Mouse (Mus musculus) hindbrain, embryonic 11.5 days (tissue): Measurements from ENCODE around the gene Serpinf1. TPM values are rescaled to one million over a fixed set of nuclear protein-coding genes. Genes with fewer than 3 reads are reported as not detected.

ENCODE experiments used
- ATAC-seq: fragments of 200-750 bp; cut with Nextera tagmentation; 2 replicates; pipeline ENCODE4 v1.8.0; 2017; ENCODE audit warnings: mild to moderate bottlenecking, moderate TSS enrichment, moderate library complexity; ENCODE audit not compliant: low FRiP score
- DNase-seq: peaks from one replicate; pipeline ENCODE4 v3.0.0-alpha.2; 2015; ENCODE audit warnings: low spot score
- H3K27ac ChIP-seq: fragments of 300-500 bp; sonication (generic); 2 replicates; pipeline ENCODE4 v1.5.1; 2014; ENCODE audit warnings: mild to moderate bottlenecking, low read depth, low read length
- H3K27me3 ChIP-seq: fragments of 300-500 bp; sonication (generic); 2 replicates; pipeline ENCODE4 v1.6.1; 2014; ENCODE audit warnings: mild to moderate bottlenecking, low read length, moderate library complexity, mixed read lengths; ENCODE audit not compliant: control insufficient read depth, insufficient read depth
- H3K36me3 ChIP-seq: fragments of 300-500 bp; sonication (generic); 2 replicates; pipeline ENCODE4 v1.6.1; 2014; ENCODE audit warnings: mild to moderate bottlenecking, low read length, moderate library complexity, mixed read lengths; ENCODE audit not compliant: control insufficient read depth, insufficient read depth
- H3K4me1 ChIP-seq: fragments of 300-500 bp; sonication (generic); replicated peaks from 2 replicates; pipeline ENCODE4 v1.6.1; 2014; ENCODE audit warnings: low read length, mixed read lengths; ENCODE audit not compliant: control insufficient read depth, insufficient read depth
- H3K4me2 ChIP-seq: fragments of 300-500 bp; sonication (generic); replicated peaks from 2 replicates; pipeline ENCODE4 v1.6.1; 2014; ENCODE audit warnings: mild to moderate bottlenecking, low read depth, low read length
- H3K4me3 ChIP-seq: fragments of 300-500 bp; sonication (generic); 2 replicates; pipeline ENCODE4 v1.5.1; 2014; ENCODE audit warnings: low read depth, low read length
- H3K9ac ChIP-seq: fragments of 300-500 bp; sonication (generic); 2 replicates; pipeline ENCODE4 v1.6.1; 2014; ENCODE audit warnings: low read depth, low read length
- H3K9me3 ChIP-seq: fragments of 300-500 bp; sonication (generic); 2 replicates; pipeline ENCODE4 v1.6.1; 2016; ENCODE audit warnings: low read length; ENCODE audit not compliant: control insufficient read depth
- WGBS: fragments of 180-500 bp; shearing (Covaris S2); extraction: QIAGEN DNeasy Blood & Tissue Kit; methylation state at CpG from one replicate; pipeline ENCODE4 v1.1.7; 2014; 5-methylcytosine and 5-hydroxymethylcytosine counted together
- polyA plus RNA-seq: library from polyadenylated mRNA; unstranded; fragments of >200 nt; fragmentation: Nextera tagmentation; extraction: Ambion mirVana; gene quantifications from 2 replicates; pipeline ENCODE4 v1.2.1, GENCODE M21; 2014

Gene Serpinf1
- polyA plus RNA-seq, 1 experiment from 2014 or later: 90.5 TPM

DNA sequence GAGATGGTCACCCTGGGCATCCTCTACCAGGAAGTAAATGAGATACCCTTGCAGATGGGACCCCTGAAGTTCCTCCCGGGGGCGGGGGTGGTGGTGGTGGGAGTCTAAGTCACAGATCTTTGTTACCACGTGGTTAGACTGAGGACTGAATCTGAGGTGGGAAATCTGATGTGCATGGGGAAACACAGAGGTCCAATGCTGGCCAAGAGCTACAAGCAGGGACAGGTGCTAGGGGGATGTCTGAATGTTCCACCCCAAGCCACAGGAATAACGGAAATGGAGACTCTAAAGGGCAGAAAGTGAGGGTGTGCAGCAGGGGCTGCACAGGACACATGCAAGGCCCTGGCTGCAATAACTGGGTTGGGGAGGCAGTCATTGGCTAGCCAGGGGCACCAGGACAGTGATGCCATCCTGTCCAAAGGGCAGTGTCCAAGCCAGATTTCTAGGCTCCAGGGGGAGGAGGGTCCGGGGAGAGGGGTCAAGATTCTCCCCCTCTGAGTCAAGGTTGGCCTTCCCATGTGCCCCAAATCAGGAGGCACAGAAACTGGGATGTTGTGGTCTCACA, 1.6 kb downstream of the Serpinf1 start:
- Histone ChIP-seq H3K4me2 (no peak overlapping the region), H3K9ac (no peak overlapping the region), H3K27me3 (no peaks in the 10 kb centered on the region), H3K27ac (no peak overlapping the region), H3K36me3 (no peaks in the 10 kb centered on the region), H3K9me3 (no peaks in the 10 kb centered on the region), H3K4me3 (no peak overlapping the region), H3K4me1 (peaks cover 3% of the 10 kb centered on the region; the same call in 1 of the 2 replicates)
- DNase-seq (no peak), ATAC-seq (no peak)
- WGBS: 56% methylated on average over 5 of the region's 5 CpGs

GRCm38 (mm10) chr11:75420037-75420436, 2.5 kb downstream of the Serpinf1 start:
- H3K4me2 ChIP-seq: no peak overlapping the region
- ATAC-seq (no peak), DNase-seq (no peak)
- H3K27ac ChIP-seq: no peak overlapping the region
- H3K4me1 ChIP-seq: peaks cover 3% of the 10 kb centered on the region; the same call in 1 of the 2 replicates
- H3K9me3 ChIP-seq: no peaks in the 10 kb centered on the region
- H3K9ac ChIP-seq: no peak overlapping the region
- H3K27me3 ChIP-seq: no peaks in the 10 kb centered on the region
- WGBS: 81% methylated on average over 7 of the region's 7 CpGs
- H3K36me3 ChIP-seq: no peaks in the 10 kb centered on the region
- H3K4me3 ChIP-seq: no peak overlapping the region

GRCm38 (mm10) chr11:75415994-75416393, 6.5 kb downstream of the Serpinf1 start:
- H3K27ac ChIP-seq: no peak overlapping the region
- WGBS: 91% methylated on average over 13 of the region's 13 CpGs
- no peak for DNase-seq

GRCm38 (mm10) chr11:75415096-75415495, 7.4 kb downstream of the Serpinf1 start:
- Histone ChIP-seq H3K9ac (no peak overlapping the region), H3K9me3 (no peaks in the 10 kb centered on the region), H3K4me2 (no peak overlapping the region), H3K27ac (no peak overlapping the region), H3K27me3 (no peaks in the 10 kb centered on the region), H3K36me3 (no peaks in the 10 kb centered on the region), H3K4me3 (no peak overlapping the region), H3K4me1 (no peaks in the 10 kb centered on the region)
- ATAC-seq (no peak), DNase-seq (no peak)
- WGBS: 57% methylated on average over 7 of the region's 7 CpGs

More at GRCm38 (mm10) chr11:75415994-75416393, 6.5 kb downstream of the Serpinf1 start:
- H3K4me2 ChIP-seq: no peak overlapping the region
- no peak overlapping the region for H3K9ac ChIP-seq
- H3K4me3 ChIP-seq: no peak overlapping the region
- no peaks in the 10 kb centered on the region for H3K36me3 ChIP-seq
- no peaks in the 10 kb centered on the region for H3K9me3 ChIP-seq
- no peak for ATAC-seq
- no peaks in the 10 kb centered on the region for H3K27me3 ChIP-seq
- H3K4me1 ChIP-seq: no peaks in the 10 kb centered on the region

DNA sequence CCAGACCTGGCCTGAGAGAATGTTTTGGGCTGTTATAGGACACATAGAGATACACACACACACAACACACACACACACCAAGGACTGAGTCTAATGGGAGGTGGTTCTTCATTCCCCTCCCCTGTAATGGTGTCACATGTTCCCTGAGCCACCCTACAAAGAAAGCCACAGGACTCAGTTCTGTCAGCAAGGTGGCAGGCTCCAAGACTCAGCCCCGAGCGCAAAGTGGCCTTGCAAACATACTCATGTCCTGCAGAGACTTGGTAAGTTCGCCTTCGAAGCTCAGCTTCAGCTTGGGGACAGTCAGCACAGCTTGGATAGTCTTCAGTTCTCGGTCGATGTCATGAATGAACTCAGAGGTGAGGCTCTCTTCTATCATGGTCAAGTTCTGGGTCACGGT, 11.9 kb downstream of the Serpinf1 start:
- 95% methylated on average over 7 of the region's 7 CpGs for WGBS
- no peak for ATAC-seq

DNA sequence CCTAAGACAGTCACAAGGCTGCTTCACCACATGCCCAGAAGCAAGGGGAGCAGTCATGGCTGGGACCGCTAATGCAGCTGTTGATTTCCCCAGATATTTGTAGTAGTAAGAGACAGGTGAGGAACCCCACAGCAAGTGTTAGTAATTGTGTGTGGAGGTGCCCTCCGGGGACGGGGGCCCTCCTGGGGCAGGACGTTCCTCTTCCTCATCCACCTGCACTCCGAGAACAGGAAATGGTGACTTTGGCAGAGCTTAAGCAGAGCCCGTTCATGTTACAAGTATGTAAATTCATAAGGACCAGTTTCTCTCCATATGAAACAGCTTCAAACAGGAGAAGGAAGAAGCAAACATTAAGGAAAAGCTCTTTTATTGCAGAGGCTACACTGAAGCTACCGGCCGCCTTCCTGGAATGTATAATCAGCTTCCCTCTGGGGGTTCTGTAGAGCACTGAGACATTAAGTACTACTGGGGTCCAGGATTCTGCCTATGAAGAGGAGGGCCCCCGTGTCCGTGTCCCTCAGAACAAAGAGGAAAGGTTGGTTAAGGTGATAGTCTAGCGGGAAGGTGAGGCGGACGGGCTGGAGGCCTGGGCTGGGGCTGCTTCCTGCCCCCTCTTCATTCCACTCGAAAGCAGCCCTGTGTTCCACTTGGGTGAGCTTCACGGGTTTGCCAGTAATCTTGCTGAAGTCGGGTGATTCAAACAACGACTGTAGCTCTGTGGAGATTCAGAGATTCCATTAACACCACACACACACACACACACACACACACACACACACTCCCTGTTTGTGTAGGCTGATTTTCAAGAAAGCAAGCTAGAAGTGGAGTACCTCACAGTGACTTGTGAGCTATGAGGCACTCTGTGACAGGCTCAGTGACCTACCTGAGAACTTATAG, 12.6 kb downstream of the Serpinf1 start:
- Histone ChIP-seq H3K4me3 (no peak overlapping the region), H3K4me2 (no peak overlapping the region), H3K4me1 (no peaks in the 10 kb centered on the region), H3K36me3 (no peaks in the 10 kb centered on the region), H3K27ac (no peak overlapping the region), H3K9me3 (no peaks in the 10 kb centered on the region), H3K9ac (no peak overlapping the region), H3K27me3 (no peaks in the 10 kb centered on the region)
- 85% methylated on average over 17 of the region's 17 CpGs for WGBS
- DNase-seq (no peak), ATAC-seq (no peak)

More for the DNA sequence above, 11.9 kb downstream of the Serpinf1 start:
- H3K4me3 ChIP-seq: no peak overlapping the region
- H3K27me3 ChIP-seq: no peaks in the 10 kb centered on the region
- no peak overlapping the region for H3K4me2 ChIP-seq
- no peak overlapping the region for H3K27ac ChIP-seq
- no peak for DNase-seq
- no peaks in the 10 kb centered on the region for H3K36me3 ChIP-seq
- no peaks in the 10 kb centered on the region for H3K4me1 ChIP-seq
- H3K9ac ChIP-seq: no peak overlapping the region
- H3K9me3 ChIP-seq: no peaks in the 10 kb centered on the region

- ATAC-seq (no peak), DNase-seq (peak; percentile 61)
These were observed 15.6 kb downstream of the Serpinf1 start for GRCm38 (mm10) chr11:75406865-75407264.

DNA sequence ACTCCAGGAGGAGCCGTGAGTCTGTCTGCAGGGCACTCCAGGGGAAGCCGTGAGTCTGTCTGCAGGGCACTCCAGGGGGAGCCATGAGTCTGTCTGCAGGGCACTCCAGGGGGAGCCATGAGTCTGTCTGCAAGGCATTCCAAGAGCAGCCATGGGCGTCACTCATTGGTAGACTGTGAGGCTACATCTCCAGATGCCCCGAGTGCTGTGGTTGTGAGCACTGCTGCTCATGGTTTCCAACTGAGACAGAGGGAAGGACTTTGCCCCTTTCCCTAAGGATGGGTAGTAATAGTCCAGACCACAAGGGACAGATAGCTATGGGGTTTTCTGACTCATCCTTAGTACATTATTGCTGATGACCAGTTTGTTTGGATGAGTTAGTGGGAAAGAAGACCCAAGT, 16.4 kb downstream of the Serpinf1 start:
- ATAC-seq (no peak), DNase-seq (no peak)
- Histone ChIP-seq H3K4me3 (no peak overlapping the region), H3K27ac (no peak overlapping the region), H3K9me3 (no peaks in the 10 kb centered on the region), H3K27me3 (no peaks in the 10 kb centered on the region), H3K36me3 (no peaks in the 10 kb centered on the region), H3K4me1 (no peaks in the 10 kb centered on the region), H3K9ac (no peak overlapping the region), H3K4me2 (no peak overlapping the region)
- 53% methylated on average over 4 of the region's 4 CpGs for WGBS

More at GRCm38 (mm10) chr11:75406865-75407264, 15.6 kb downstream of the Serpinf1 start:
- no peaks in the 10 kb centered on the region for H3K36me3 ChIP-seq
- H3K4me2 ChIP-seq: no peak overlapping the region
- H3K9me3 ChIP-seq: no peaks in the 10 kb centered on the region
- no peak overlapping the region for H3K9ac ChIP-seq
- no peaks in the 10 kb centered on the region for H3K27me3 ChIP-seq
- WGBS: 34% methylated on average over 3 of the region's 3 CpGs
- no peak overlapping the region for H3K4me3 ChIP-seq
- no peak overlapping the region for H3K27ac ChIP-seq
- no peaks in the 10 kb centered on the region for H3K4me1 ChIP-seq

- ATAC-seq: no peak
- 91% methylated on average over 6 of the region's 6 CpGs for WGBS
- H3K4me3 ChIP-seq: no peak overlapping the region
These were observed 17.7 kb downstream of the Serpinf1 start for GRCm38 (mm10) chr11:75404801-75405200.

More at GRCm38 (mm10) chr11:75404801-75405200, 17.7 kb downstream of the Serpinf1 start:
- no peak overlapping the region for H3K4me2 ChIP-seq
- H3K36me3 ChIP-seq: no peaks in the 10 kb centered on the region
- no peak overlapping the region for H3K27ac ChIP-seq
- DNase-seq: no peak
- H3K9me3 ChIP-seq: no peaks in the 10 kb centered on the region
- H3K9ac ChIP-seq: no peak overlapping the region
- H3K27me3 ChIP-seq: no peaks in the 10 kb centered on the region
- no peaks in the 10 kb centered on the region for H3K4me1 ChIP-seq
